8 mouse cellular contexts compared by ENCODE assay signal in the genomic region with DNA sequence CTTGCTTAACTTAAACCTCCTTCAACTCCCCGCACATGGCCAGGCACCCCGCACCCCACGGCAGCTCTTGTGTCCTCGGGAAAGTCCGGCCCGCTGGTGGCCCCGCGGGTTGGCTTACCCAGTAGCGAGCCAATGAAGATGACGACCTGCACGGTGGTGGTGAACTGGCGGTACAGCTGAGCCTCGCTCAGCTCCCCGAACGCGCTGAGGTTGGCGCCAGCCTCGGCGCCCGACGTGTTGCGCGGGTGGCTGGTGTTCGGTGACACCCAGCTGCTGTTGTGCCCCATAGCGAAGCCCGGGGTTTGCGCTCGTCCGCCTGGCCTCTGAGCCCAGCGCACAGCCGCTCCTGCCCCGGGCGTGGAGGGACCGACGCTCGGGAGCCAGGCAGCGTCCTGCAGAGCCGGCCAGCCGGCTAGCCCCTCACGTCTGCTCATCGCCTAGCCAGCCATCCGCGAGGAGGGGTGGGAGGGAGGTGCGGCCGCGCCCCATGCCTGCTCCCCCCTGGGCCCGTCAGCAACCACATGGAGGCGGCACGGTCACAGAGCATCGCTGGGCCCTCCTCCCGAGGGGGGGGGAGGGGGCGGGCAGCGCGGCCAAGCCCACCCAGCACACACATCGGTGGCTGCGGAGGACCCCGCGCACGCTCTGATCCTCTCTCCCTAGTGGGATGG. TPM values are rescaled to one million over a fixed set of nuclear protein-coding genes. Genes with fewer than 3 reads are reported as not detected.
DNase-seq lines count a peak whose midpoint lies in the region; ATAC-seq and TF ChIP-seq lines count a peak whose summit lies in the region.

A gene (minus strand): TSS at position 519 of the 671 bp plus-strand sequence.

- no peak for TF ChIP-seq EP300 in heart, postnatal 0 days (IDR thresholded peaks at IDR 0.05; ENCODE audit: low read depth)

- no peak within 1 kb of the TSS for H3K27ac ChIP-seq in embryonic facial prominence, embryonic 13.5 days
- no peak within 1 kb of the TSS; the same call in 1 of the 2 replicates for H3K27ac ChIP-seq in heart, postnatal 0 days (ENCODE audit: low read depth)
- no peak within 1 kb of the TSS for H3K27ac ChIP-seq in lung, embryonic 14.5 days (ENCODE audit: low read depth)
- peak within 1 kb of the TSS; percentile 79 for H3K27ac ChIP-seq in olfactory bulb, adult 2 months (ENCODE audit: insufficient read depth, low read depth, low read length)

- H3K27me3 ChIP-seq in embryonic facial prominence, embryonic 13.5 days: peaks cover 49% of the 10 kb centered on the region
- peaks cover 45% of the 10 kb centered on the region for H3K27me3 ChIP-seq in heart, postnatal 0 days (ENCODE audit: control insufficient read depth, insufficient read depth, low read length)
- H3K27me3 ChIP-seq in lung, embryonic 14.5 days (ENCODE audit: insufficient read depth, low read length): peaks cover 34% of the 10 kb centered on the region

- H3K36me3 ChIP-seq in embryonic facial prominence, embryonic 13.5 days: no peaks in the 10 kb centered on the region
- no peaks in the 10 kb centered on the region for H3K36me3 ChIP-seq in heart, postnatal 0 days (replicated peaks; ENCODE audit: control insufficient read depth, insufficient read depth, low read length)
- no peaks in the 10 kb centered on the region for H3K36me3 ChIP-seq in lung, embryonic 14.5 days (ENCODE audit: insufficient read depth)

- peak; percentile 81 for ATAC-seq in embryonic facial prominence, embryonic 13.5 days (ENCODE audit: insufficient number of reproducible peaks, insufficient read depth, low FRiP score, low TSS enrichment, low read depth)
- peak; percentile 33 for ATAC-seq in heart, postnatal 0 days (ENCODE audit: insufficient read depth, low read depth)
- ATAC-seq in lung, embryonic 14.5 days (ENCODE audit: insufficient read depth): peak; percentile 85

- peak; percentile 21; the same call in 1 of the 2 replicates for TF ChIP-seq POLR2A in olfactory bulb, adult 2 months (IDR thresholded peaks at IDR 0.05; ENCODE audit: insufficient read depth, low read depth, low read length)

- under 1% methylated on average over 59 of the region's 59 CpGs for WGBS in embryonic facial prominence, embryonic 13.5 days
- WGBS in heart, postnatal 0 days: 1% methylated on average over 51 of the region's 59 CpGs
- under 1% methylated on average over 55 of the region's 59 CpGs for WGBS in lung, embryonic 14.5 days
- WGBS in olfactory bulb, adult 2 months: under 1% methylated on average over 58 of the region's 59 CpGs

- peak within 1 kb of the TSS; percentile 67 for H3K9ac ChIP-seq in embryonic facial prominence, embryonic 13.5 days
- H3K9ac ChIP-seq in heart, postnatal 0 days (replicated peaks; ENCODE audit: low read depth, low read length): peak within 1 kb of the TSS; percentile 40
- H3K9ac ChIP-seq in lung, embryonic 14.5 days: peak within 1 kb of the TSS; percentile 41

- H3K4me3 ChIP-seq in embryonic facial prominence, embryonic 13.5 days: peak within 1 kb of the TSS; percentile 55
- peak within 1 kb of the TSS; percentile 51 for H3K4me3 ChIP-seq in heart, postnatal 0 days (ENCODE audit: low read depth, low read length)
- peak within 1 kb of the TSS; percentile 48 for H3K4me3 ChIP-seq in lung, embryonic 14.5 days (ENCODE audit: low read depth, low read length)
- peak within 1 kb of the TSS; percentile 58 for H3K4me3 ChIP-seq in olfactory bulb, adult 2 months (ENCODE audit: insufficient read depth, low read depth, low read length)

- no peak for TF ChIP-seq CTCF in heart, postnatal 0 days (IDR thresholded peaks at IDR 0.05; ENCODE audit: low read depth)
- TF ChIP-seq CTCF in lung, embryonic 14.5 days (IDR thresholded peaks at IDR 0.05; ENCODE audit: low read depth): no peak
- no peak for TF ChIP-seq CTCF in olfactory bulb, adult 2 months (IDR thresholded peaks at IDR 0.05; ENCODE audit: insufficient read depth, low read depth, low read length)

- no peaks in the 10 kb centered on the region for H3K9me3 ChIP-seq in embryonic facial prominence, embryonic 13.5 days
- H3K9me3 ChIP-seq in heart, postnatal 0 days (replicated peaks; ENCODE audit: control insufficient read depth, low read length): no peaks in the 10 kb centered on the region
- H3K9me3 ChIP-seq in lung, embryonic 14.5 days (ENCODE audit: low read depth, low read length): no peaks in the 10 kb centered on the region

- peak; percentile 64 for DNase-seq in CD4-positive, CD25-positive, alpha-beta regulatory T cell, adult 2 months (ENCODE audit: low read depth, low spot score)
- peak; percentile 46 for DNase-seq in adrenal gland, postnatal 14 days
- no peak for DNase-seq in heart, postnatal 0 days (ENCODE audit: low spot score)
- peak; percentile 57 to 72 for DNase-seq in kidney, postnatal 4 days
- peak; percentile 64 for DNase-seq in lung, embryonic 14.5 days
- peak; percentile 12 to 32 for DNase-seq in thymus, postnatal 36 days

- H3K4me1 ChIP-seq in embryonic facial prominence, embryonic 13.5 days: peaks cover 18% of the 10 kb centered on the region
- H3K4me1 ChIP-seq in heart, postnatal 0 days (ENCODE audit: control insufficient read depth, insufficient read depth): peaks cover 17% of the 10 kb centered on the region
- peaks cover 12% of the 10 kb centered on the region; the same call in 1 of the 2 replicates for H3K4me1 ChIP-seq in lung, embryonic 14.5 days (ENCODE audit: insufficient read depth)
- H3K4me1 ChIP-seq in olfactory bulb, adult 2 months (ENCODE audit: control insufficient read depth, insufficient read depth, low read length): peaks cover 15% of the 10 kb centered on the region

- peak within 1 kb of the TSS; percentile 98 for H3K4me2 ChIP-seq in embryonic facial prominence, embryonic 13.5 days
- peak within 1 kb of the TSS; percentile 92 for H3K4me2 ChIP-seq in heart, postnatal 0 days (ENCODE audit: low read depth, low read length)
- peak within 1 kb of the TSS; percentile 97 for H3K4me2 ChIP-seq in lung, embryonic 14.5 days

RNA-seq across cellular contexts. Expression of the gene that starts here (rescaled TPM):
- 2.4 and 2.6 TPM in 2 replicates for total RNA-seq in adrenal gland, postnatal 14 days (2021)
- polyA plus RNA-seq in embryonic facial prominence, embryonic 13.5 days (2015; fragmentation: Nextera tagmentation; extraction: Ambion mirVana): 0.34 and 0.39 TPM in 2 replicates
- 0.27 and 1.2 TPM in 2 replicates for total RNA-seq in heart, postnatal 0 days (2014; rRNA removed; ENCODE audit: low replicate concordance)
- 0.31 and 0.40 TPM in 2 replicates for polyA plus RNA-seq in heart, postnatal 0 days (2015; fragmentation: Nextera tagmentation; extraction: Ambion mirVana)
- polyA plus RNA-seq in lung, embryonic 14.5 days (2014; fragmentation: Nextera tagmentation; extraction: Ambion mirVana): 0.26 TPM in 1 of 2 replicates, not detected in the other
- not detected in 2 replicates for polyA plus RNA-seq in olfactory bulb, adult 2 months (2012; ENCODE audit: insufficient read depth, insufficient read length, low replicate concordance, missing spikeins)

Comparison
In these comparisons a context has a peak if more than half of its experiments do, and no peak if none do; other contexts are left out.
1. Peak in ATAC-seq, H3K4me3 ChIP-seq, H3K9ac ChIP-seq and H3K4me2 ChIP-seq in embryonic facial prominence, embryonic 13.5 days; RNA of the gene not detected or under 1 TPM.
2. Peak in DNase-seq, ATAC-seq, H3K4me3 ChIP-seq, H3K9ac ChIP-seq and H3K4me2 ChIP-seq in lung, embryonic 14.5 days; RNA of the gene not detected or under 1 TPM.
3. ATAC-seq: peak in every context shown above with its lines; median percentile 85 in lung, embryonic 14.5 days; 81 in embryonic facial prominence, embryonic 13.5 days; 33 in heart, postnatal 0 days.